Mouse (Mus musculus) T-helper 1 cell (primary cell): ENCODE results near the gene Olfr380.

ENCODE experiments used
- in situ Hi-C: fragments of 300-600 bp; cut with MboI, MseI; formaldehyde crosslinking; loops from one replicate; pipeline ENCODE4 v1.15.1; 2025; ENCODE audit warnings: high pct_unique_total_duplicates

Gene Olfr380

DNA sequence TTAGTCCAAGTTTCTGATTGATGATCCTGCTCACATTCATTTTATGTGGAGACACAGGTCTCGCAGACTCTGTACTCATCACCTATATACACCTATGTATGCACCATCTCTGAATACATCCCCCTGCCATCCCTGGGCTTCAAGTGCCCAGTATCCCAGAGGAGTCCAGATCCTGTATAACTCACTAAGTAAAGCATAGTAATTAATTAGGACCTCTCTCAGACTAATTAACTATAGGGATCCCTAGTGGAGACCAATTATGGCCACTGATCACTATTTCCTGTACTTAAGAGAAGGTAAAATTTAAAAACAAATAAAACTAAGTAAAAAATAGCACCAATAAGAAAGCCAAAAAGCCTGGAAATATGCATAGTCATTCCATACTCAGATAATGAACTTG, at the start of gene Olfr380:
Olfr380 (minus strand) TSS at position 101 of the 400 bp plus-strand sequence.
- in situ Hi-C loops = loop anchor here (10.0 kb wide), 1 partner anchor 1053 kb away; no protein-coding TSS in a partner anchor

GRCm38 (mm10) chr11:73491503-73491902, 34.2 kb upstream of the Olfr380 start, which contains the start of gene Olfr381:
Olfr381 (minus strand) TSS chr11:73491603.
- in situ Hi-C loops = no loop called here

DNA sequence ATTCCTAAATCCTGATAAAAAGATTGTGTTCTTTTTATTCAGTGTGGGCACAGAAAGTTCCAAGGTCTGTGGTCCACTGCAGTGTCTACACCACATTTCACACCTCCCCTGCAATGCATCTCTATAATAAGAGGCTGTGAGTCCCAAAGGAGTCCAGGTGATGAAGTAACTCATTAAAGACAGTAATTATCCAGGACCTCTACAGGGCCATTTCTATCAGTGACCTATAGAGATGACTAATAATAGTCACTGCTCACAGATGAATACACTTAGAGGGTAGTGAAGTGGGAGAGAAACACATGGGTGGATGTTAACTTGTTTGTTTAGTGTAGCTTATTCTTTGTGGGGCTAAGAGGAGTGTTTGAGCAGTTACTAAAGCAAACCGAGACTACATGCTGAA, 28.9 kb downstream of the Olfr380 start, which contains the start of gene Olfr378:
Olfr378 (minus strand) TSS at position 101 of the 400 bp plus-strand sequence.
- in situ Hi-C loops = no loop called here
